Mouse (Mus musculus): ENCODE data around the gene Cfap74. TPM values are rescaled to one million over a fixed set of nuclear protein-coding genes. Genes with fewer than 3 reads are reported as not detected.
A peak's percentile ranks its signal among the peaks of the same experiment; 100 is the strongest.

Cfap74 gene
- total and polyA plus RNA-seq, 3 experiments, result 0.39 to 1.0 TPM; not detected in 1

DNA sequence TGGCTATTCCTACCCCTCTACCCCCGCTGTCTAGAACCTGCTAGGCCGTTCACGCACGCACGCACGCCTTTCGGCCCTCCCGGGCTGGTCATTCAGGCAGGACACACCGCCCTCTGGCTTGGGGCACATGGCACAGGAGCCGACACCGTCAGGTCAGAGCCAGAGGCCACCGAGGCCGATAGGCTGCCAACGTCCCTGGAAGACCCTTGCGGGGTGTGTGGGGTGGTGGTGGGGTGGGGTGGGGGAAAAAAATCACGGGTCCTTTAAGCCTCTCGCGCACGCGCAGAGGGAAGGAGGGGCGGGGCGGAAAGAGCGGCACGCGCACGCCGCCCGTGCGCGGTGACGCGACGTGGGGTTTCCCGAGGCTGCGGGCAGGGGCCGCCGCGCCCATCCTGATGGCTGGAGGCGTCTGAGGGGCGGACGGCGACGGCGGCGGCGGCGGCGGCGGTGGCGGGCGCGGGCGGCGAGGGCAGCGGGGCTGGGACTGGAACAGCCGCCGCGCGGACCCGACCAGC lies 82.1 kb downstream of the Cfap74 start, which contains the start of gene Gnb1 (continued):
- no peak for TF ChIP-seq KAT2A (conservative IDR thresholded peaks at IDR 0.05; ENCODE audit: low read depth, low read length)
- peak; percentile 95 for TF ChIP-seq BHLHE40 (IDR thresholded peaks at IDR 0.05; ENCODE audit: borderline replicate concordance, low read depth, low read length)
- no peak for TF ChIP-seq CHD2 (IDR thresholded peaks at IDR 0.05; ENCODE audit: low read length)
- peak; percentile 48; the same call in 1 of the 2 replicates for TF ChIP-seq SIN3A (IDR thresholded peaks at IDR 0.05; ENCODE audit: low read length)
- TF ChIP-seq GATA1 (IDR thresholded peaks at IDR 0.05; ENCODE audit: low read depth, low read length), result no peak
- TF ChIP-seq MAFK (IDR thresholded peaks at IDR 0.05; ENCODE audit: borderline replicate concordance, low read depth, low read length), result no peak
- TF ChIP-seq ZC3H11A (IDR thresholded peaks at IDR 0.05; ENCODE audit: low read depth, low read length), result no peak
- no peak for TF ChIP-seq GABPA (IDR thresholded peaks at IDR 0.05; ENCODE audit: low read depth, low read length)
- peak; percentile 62 for TF ChIP-seq NELFE (IDR thresholded peaks at IDR 0.05; ENCODE audit: low read depth, low read length)
- no peak for TF ChIP-seq MEF2A (IDR thresholded peaks at IDR 0.05; ENCODE audit: extremely low read depth, insufficient replicate concordance, low read depth, low read length, poor library complexity, severe bottlenecking)
- no peak for TF ChIP-seq POLR2AphosphoS2 (IDR thresholded peaks at IDR 0.05; ENCODE audit: low read length)
- TF ChIP-seq ETS1 (IDR thresholded peaks at IDR 0.05; ENCODE audit: low read depth, low read length), result peak; percentile 46; the same call in 1 of the 2 replicates
- no peak for TF ChIP-seq MYB (IDR thresholded peaks at IDR 0.05; ENCODE audit: low read depth, low read length)
- TF ChIP-seq RAD21 (IDR thresholded peaks at IDR 0.05; ENCODE audit: low read depth, low read length), result no peak
- TF ChIP-seq TCF12 (IDR thresholded peaks at IDR 0.05; ENCODE audit: low read depth, low read length), result peak; percentile 71
- TF ChIP-seq ZMIZ1 (IDR thresholded peaks at IDR 0.05; ENCODE audit: low read depth, low read length), result peak; percentile 54; the same call in 1 of the 2 replicates
- no peak for TF ChIP-seq ZKSCAN1 (IDR thresholded peaks at IDR 0.05; ENCODE audit: low read depth, low read length)
- peak; percentile 13 to 70; a peak in 3 of 4 replicates for TF ChIP-seq POLR2A (IDR thresholded peaks at IDR 0.05; ENCODE audit: control insufficient read depth in 1 of 2, insufficient read depth in 1 of 2, low read depth in 1 of 2, low read length in 2 of 2, poor library complexity in 1 of 2)
- TF ChIP-seq POLR2AphosphoS5 (IDR thresholded peaks at IDR 0.05; ENCODE audit: borderline replicate concordance, low read depth, low read length), result no peak
- 0 out of 2 replicates have a peak, but pooled peaks have one; percentile 31 for TF ChIP-seq MYC (IDR thresholded peaks at IDR 0.05; ENCODE audit: low read depth, low read length)
- TF ChIP-seq RCOR1 (IDR thresholded peaks at IDR 0.05; ENCODE audit: low read depth, low read length), result no peak
- no peak for TF ChIP-seq E2F4 (IDR thresholded peaks at IDR 0.05; ENCODE audit: borderline replicate concordance, low read depth, low read length)
- no peak for TF ChIP-seq ZNF384 (IDR thresholded peaks at IDR 0.05; ENCODE audit: low read depth, low read length)

DNA sequence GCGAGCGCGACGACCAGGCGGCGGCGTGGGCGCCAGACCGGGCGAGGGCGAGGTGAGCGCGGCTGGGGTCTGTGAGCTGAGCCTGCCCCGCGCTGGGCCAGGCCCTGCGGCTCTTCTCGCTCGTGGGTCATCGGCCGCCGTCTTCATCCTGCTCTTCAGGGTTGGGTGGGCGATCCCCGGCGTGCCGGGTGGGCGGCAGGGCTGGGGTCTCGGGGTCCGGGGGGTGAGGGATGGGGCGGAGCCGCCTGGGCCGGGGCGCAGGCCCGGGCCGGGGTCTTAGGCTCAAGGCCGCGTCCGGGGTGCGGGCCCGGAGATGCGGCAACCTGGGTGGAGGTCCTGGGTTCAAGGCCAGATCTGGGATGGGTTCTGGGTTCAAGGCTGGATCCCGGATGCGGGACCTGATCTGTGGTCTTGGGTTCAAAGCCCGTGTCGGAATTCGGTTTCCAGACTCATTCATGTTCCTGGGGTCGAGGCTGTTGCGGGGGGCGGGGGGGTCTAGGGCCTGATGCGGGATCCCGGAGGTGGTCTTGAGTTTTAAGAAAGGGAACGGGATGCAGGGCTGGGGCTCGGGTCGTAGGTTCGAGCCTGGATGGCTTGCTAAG lies 82.6 kb downstream of the Cfap74 start:
- Histone ChIP-seq H3K27ac (ENCODE audit: control insufficient read depth, low read depth, low read length) (peak overlapping the region; percentile 36), H3K27me3 (ENCODE audit: control insufficient read depth in 1 of 2, insufficient read depth in 2 of 2, low read length in 2 of 2) (no peaks in the 10 kb centered on the region), H3K36me3 (ENCODE audit: control insufficient read depth in 1 of 2, insufficient read depth in 2 of 2, low read length in 2 of 2) (peaks cover 3 to 58% of the 10 kb centered on the region in 2 experiments; a peak in 3 of 4 replicates), H3K9me3 (replicated peaks; ENCODE audit: insufficient read depth, low read length) (no peaks in the 10 kb centered on the region), H3K4me1 (ENCODE audit: control insufficient read depth in 1 of 2, insufficient read depth in 2 of 2, low read length in 2 of 2) (peaks cover 24 to 45% of the 10 kb centered on the region in 2 experiments), H3K4me3 (ENCODE audit: control insufficient read depth in 1 of 2, insufficient read depth in 1 of 2, low read depth in 2 of 2, low read length in 2 of 2) (peak overlapping the region; percentile 77 to 99), H3K9ac (ENCODE audit: control insufficient read depth, low read depth, low read length, poor library complexity, severe bottlenecking) (peak overlapping the region; percentile 89), H3K79me2 (ENCODE audit: control insufficient read depth, insufficient read depth, low read length, poor library complexity) (peaks cover 50% of the 10 kb centered on the region)
- TF ChIP-seq MAFK (IDR thresholded peaks at IDR 0.05; ENCODE audit: borderline replicate concordance, low read depth, low read length) (no peak), GATA1 (IDR thresholded peaks at IDR 0.05; ENCODE audit: low read depth, low read length) (no peak), MAZ (IDR thresholded peaks at IDR 0.05; ENCODE audit: low read depth, low read length) (no peak), MYB (IDR thresholded peaks at IDR 0.05; ENCODE audit: low read depth, low read length) (no peak), ZMIZ1 (IDR thresholded peaks at IDR 0.05; ENCODE audit: low read depth, low read length) (0 out of 2 replicates have a peak, but pooled peaks have one; percentile 3), HCFC1 (IDR thresholded peaks at IDR 0.05; ENCODE audit: low read depth, low read length) (no peak), KAT2A (conservative IDR thresholded peaks at IDR 0.05; ENCODE audit: low read depth, low read length) (no peak), BHLHE40 (IDR thresholded peaks at IDR 0.05; ENCODE audit: borderline replicate concordance, low read depth, low read length) (no peak), SIN3A (IDR thresholded peaks at IDR 0.05; ENCODE audit: low read length) (0 out of 2 replicates have a peak, but pooled peaks have one; percentile 5), TAL1 (IDR thresholded peaks at IDR 0.05; ENCODE audit: low read length) (no peak), UBTF (IDR thresholded peaks at IDR 0.05; ENCODE audit: borderline replicate concordance, insufficient read depth, low read depth, low read length) (0 out of 2 replicates have a peak, but pooled peaks have one; percentile 9), ELF1 (IDR thresholded peaks at IDR 0.05; ENCODE audit: low read depth, low read length) (0 out of 2 replicates have a peak, but pooled peaks have one; percentile 4), E2F4 (IDR thresholded peaks at IDR 0.05; ENCODE audit: borderline replicate concordance, low read depth, low read length) (no peak), TCF12 (IDR thresholded peaks at IDR 0.05; ENCODE audit: low read depth, low read length) (peak; percentile 5; the same call in 1 of the 2 replicates), POLR2A (IDR thresholded peaks at IDR 0.05; ENCODE audit: control insufficient read depth in 1 of 2, insufficient read depth in 1 of 2, low read depth in 1 of 2, low read length in 2 of 2, poor library complexity in 1 of 2) (peak in 1 of 2 experiments; percentile 18; a peak in 2 of 4 replicates), USF1 (IDR thresholded peaks at IDR 0.05; ENCODE audit: low read depth, low read length) (no peak), CHD2 (IDR thresholded peaks at IDR 0.05; ENCODE audit: low read length) (no peak), NELFE (IDR thresholded peaks at IDR 0.05; ENCODE audit: low read depth, low read length) (0 out of 2 replicates have a peak, but pooled peaks have one; percentile 6), SMC3 (IDR thresholded peaks at IDR 0.05; ENCODE audit: low read depth, low read length) (no peak)
- no peak for DNase-seq (ENCODE audit: low read depth, low spot score)
